Mouse (Mus musculus) cerebral cortex, adult 2 months (tissue): ENCODE measurements around the gene Chsy1.

Experiments used
- WGBS: fragments of 180-500 bp; shearing (Covaris S2); methylation state at CpG from one replicate; pipeline ENCODE4 v1.1.7; 2018; 5-methylcytosine and 5-hydroxymethylcytosine counted together

Gene Chsy1

GRCm38 (mm10) chr7:66140095-66140494, 30.8 kb downstream of the Chsy1 start:
- WGBS, result 67% methylated on average over 3 of the region's 3 CpGs

DNA sequence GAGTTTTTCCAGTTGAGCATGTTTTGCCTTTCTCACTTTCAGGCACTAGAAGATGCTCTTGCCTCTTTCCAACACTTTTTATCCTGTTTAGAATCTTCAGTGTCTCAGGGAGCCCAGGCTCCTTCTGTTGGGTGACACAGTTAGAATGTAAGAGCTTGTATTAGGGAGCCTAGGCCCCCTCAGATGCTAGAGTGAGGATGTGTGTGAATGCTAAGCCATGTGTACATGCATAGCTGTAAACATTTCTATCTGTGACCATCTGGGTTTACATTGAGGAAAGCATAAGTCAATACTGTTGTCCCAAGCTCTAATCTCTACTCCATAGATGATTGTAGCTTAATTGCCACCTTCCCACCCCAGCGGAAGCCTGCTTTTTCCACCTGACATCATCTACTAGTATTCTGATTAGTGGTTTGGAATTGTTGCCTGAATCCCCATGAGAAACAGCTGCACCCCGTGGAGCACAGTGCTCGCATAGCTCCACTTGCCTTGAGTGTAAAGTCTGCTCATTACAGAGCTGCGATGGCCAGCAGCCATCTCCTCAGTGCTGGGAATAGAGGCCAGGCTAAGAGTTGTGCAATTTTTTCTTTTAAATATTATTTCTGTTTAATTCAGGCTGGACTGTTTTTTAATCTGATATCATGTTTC, 31.7 kb downstream of the Chsy1 start:
- 37% methylated on average over 4 of the region's 4 CpGs for WGBS

DNA sequence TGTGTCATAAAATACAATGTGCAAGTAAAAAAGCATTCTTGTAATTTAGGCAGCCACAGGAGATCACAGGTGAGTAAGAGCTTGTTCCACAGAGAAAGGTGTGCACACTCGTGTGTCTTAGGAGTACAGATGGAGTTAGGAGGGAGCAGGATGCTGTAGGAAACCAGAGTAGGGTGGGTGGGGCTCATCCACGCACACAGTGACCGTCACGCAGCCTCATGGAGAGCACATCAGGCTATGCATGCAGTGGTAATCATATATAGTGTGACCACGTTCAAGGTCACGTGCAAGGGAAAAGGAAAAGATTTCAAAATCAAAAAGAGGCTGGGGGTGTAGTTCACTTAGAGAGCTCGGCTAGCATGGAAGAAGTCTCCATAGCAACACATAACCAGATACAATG, 33.2 kb downstream of the Chsy1 start:
- WGBS, result 66% methylated on average over 7 of the region's 7 CpGs

- WGBS, result 92% methylated on average over 2 of the region's 2 CpGs
Observed at GRCm38 (mm10) chr7:66144543-66144942, 35.2 kb downstream of the Chsy1 start.

GRCm38 (mm10) chr7:66147156-66147555, 37.8 kb downstream of the Chsy1 start:
- 87% methylated on average over 1 of the region's 1 CpGs for WGBS

DNA sequence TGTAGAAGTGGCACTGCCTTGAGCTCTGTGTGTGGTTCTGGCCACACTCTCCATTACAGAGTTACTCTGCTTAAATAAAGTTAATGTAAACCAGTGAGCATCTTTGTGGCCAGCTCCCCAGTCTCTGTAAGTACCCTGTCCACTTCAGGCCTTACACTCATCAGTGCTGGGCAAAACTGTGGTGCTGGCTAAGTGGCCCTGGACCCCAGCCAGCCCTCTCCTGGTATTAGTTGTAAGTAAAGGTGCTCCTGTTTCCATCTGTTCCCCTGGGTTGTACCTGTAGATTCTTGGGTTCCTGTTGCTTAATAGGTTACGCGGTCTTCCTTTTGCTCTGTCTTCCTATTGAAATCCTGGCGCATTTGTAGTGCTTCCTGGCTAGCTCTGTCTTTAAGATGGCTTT, 38.5 kb downstream of the Chsy1 start:
- WGBS, result 95% methylated on average over 3 of the region's 3 CpGs

- 51% methylated on average over 8 of the region's 8 CpGs for WGBS
Observed at GRCm38 (mm10) chr7:66149506-66149905, 40.2 kb downstream of the Chsy1 start.

GRCm38 (mm10) chr7:66150411-66150810, 41.1 kb downstream of the Chsy1 start:
- 65% methylated on average over 3 of the region's 3 CpGs for WGBS

DNA sequence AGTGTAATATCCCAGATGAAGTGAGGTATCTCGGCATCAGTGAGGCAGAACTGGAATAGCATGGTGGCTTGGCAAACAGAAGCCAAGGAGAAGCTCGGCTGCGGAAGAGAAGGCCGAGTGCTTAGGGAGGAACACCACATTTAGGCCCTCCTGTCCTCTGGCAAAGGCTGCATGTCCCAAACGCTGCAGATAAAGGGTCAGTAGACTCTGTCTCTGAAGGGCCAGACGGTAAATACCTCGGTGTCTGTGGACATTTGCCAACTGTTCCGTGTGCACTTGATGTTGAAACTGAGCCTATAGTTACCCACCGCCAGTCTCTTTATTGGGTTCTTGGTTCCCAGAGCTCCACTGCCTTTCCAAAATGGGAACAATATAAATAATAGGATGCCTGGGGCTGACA, 48.1 kb downstream of the Chsy1 start:
- 61% methylated on average over 9 of the region's 9 CpGs for WGBS

- WGBS, result 90% methylated on average over 4 of the region's 4 CpGs
Observed at GRCm38 (mm10) chr7:66157861-66158415, 48.6 kb downstream of the Chsy1 start.

DNA sequence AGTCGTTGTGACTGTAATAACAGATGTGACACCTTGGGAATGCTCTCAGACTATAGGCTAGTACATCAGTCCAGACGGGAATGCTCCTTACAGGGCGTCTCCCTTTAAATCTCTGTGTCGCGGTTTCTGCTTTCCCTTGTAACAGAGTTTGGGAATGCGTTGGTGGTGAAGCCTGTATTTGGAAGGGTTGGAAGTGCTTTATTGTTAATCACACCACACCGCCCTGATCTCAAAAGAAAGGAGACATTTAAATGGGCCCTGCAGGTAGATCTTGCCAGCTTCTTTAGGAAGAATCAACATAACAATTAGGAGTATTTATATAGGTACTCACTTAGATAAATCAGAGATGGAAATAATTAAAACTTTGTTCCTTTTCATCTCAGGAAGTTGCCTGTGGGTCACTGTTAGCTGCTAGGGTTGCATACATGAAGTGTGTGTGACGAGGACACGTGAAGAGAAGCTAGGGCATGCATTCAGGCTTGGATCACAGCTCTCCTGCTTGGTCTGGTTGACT, 49.4 kb downstream of the Chsy1 start:
- 80% methylated on average over 9 of the region's 9 CpGs for WGBS

DNA sequence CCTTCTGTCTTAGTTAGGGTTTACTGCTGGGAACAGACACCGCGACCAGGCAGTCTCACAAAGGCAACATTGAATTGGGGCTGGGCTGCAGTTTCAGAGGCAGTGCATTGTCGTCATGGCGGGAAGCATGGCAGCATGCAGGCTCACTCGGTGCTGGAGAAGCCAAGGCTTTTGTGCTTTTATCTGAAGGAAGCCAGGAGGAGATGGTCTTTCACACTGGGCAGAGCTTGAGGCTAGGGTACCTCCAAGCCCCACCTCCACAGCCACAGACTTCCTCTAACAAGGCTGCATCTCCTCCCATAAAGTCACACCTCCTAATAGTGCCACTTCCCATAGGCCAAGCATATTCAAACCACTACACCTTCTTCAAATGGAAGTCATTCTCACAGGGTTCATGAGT, 50.6 kb downstream of the Chsy1 start:
- WGBS, result 53% methylated on average over 5 of the region's 5 CpGs

DNA sequence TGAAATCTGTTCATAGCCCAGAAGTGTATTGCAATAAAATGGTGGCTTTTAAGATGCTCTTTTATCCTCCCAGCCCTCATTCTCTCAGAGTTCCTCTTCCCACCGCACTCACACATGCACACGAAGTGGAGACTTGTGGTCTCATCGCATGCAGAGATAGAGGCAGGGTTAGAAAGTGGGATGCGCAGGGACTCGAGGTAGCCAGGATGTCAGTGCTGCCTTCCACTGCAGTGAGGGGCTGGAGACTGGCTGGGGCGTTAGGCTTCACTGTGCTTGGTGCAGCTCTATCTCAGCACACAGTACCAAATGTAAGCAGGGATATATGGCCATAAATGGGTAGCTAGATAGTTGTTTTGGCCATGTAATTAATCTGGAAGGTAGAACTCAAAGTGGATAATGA, 52.5 kb downstream of the Chsy1 start:
- WGBS, result 83% methylated on average over 6 of the region's 6 CpGs

DNA sequence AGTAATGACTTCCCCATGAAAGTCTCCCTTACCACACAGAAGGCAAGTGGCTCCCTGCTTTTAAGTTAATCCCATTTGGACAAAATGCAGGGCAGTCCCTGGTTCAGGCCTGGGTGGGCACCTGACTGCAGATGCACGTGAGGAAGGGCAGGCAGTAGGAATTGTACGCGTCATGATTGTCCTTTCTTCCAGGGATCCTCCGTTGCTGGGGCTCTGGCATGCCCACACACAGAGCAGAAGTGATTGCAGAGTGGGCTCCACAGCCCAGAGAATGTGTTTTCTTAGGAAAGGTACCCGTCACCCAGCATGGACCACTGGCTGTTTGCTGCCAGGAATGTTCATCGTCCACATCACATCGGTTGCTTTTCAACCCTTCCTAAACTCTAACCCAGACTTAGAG, 53.2 kb downstream of the Chsy1 start:
- 88% methylated on average over 7 of the region's 7 CpGs for WGBS

- 88% methylated on average over 1 of the region's 1 CpGs for WGBS
Observed at GRCm38 (mm10) chr7:66162981-66163380, 53.7 kb downstream of the Chsy1 start.

DNA sequence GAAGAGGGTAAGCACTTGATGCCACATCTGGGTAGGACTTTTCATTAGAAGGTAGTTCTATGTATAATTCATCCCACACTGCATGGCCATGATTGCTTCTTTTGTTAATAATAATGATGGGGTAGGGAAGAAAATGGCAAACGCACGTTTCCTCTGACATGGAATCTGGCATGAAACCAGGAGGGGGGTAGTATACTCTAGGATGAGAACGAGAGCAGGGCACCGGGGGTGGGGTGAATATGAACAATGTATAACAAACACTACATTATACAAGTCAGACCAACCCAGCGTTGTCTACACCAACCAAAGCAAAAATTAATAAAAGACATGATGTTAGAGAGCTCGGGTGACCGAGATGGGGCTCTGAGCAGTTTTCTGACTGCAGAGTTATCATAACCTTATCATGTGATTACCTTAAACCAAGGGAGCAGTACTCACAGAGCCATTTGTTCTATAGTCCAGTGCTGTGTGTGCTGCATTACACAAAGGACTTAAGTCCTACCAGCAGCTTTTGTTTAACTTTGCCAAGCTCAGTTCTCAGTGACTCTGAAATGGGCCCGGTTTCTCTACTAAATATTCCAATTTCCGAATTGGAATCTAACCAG, 55.2 kb downstream of the Chsy1 start:
- 58% methylated on average over 9 of the region's 9 CpGs for WGBS

GRCm38 (mm10) chr7:66165036-66165798, 55.9 kb downstream of the Chsy1 start:
- WGBS, result 61% methylated on average over 5 of the region's 5 CpGs

GRCm38 (mm10) chr7:66168877-66169276, 59.6 kb downstream of the Chsy1 start:
- 79% methylated on average over 7 of the region's 7 CpGs for WGBS

DNA sequence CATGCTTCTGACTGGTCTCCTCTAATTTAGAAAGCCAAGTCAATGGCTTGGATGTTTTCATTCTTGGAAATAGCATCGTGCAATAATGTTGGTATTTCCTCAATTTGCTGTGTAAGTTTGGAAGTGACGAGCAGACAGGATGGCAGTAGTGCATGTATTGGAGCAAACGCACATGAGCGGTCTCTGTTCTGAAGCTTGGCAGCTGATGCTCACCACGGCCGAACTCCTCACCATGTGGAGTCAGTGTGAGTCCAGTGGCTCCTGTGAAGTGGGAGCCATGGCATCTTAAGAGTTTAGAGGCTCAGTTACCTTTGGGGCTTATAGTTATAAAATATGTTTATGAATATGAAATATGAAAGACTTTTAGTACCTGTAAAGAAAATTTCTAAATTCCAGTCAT, 60.2 kb downstream of the Chsy1 start:
- 75% methylated on average over 6 of the region's 6 CpGs for WGBS

GRCm38 (mm10) chr7:66170802-66171505, 61.6 kb downstream of the Chsy1 start:
- 95% methylated on average over 27 of the region's 27 CpGs for WGBS

- 87% methylated on average over 6 of the region's 6 CpGs for WGBS
Observed at GRCm38 (mm10) chr7:66175738-66176137, 66.4 kb downstream of the Chsy1 start.

DNA sequence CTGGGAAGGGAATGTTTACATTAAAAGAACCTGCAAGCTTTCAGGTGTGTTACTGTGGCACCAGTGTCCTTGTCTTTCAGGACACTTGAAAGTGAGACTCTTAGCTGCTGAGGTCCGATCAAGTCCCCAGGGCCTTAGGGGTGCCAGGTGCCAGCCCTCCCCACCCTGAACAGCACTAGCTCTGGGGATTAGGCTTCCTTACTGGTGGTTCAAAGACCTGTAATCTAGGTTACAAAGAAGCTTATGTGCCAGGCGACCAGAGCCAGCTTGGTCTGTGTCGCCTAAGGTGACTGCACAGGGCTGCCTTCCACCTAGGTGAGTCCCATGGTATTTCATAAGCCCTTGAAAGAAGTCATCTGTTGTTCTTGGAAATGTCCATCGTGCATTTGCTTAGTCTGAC, 66.9 kb downstream of the Chsy1 start:
- WGBS, result 94% methylated on average over 4 of the region's 4 CpGs
